Mouse (Mus musculus): ENCODE data around the gene Slc39a1.
"Not testable (repeated sequence)": the region's sequence is repeated elsewhere in the genome, so short reads cannot be mapped to it uniquely, and the experiment has no call there.

The Slc39a1 gene

GRCm38 (mm10) chr3:90231075-90231474 is 16.9 kb upstream of the Slc39a1 start:
- in situ Hi-C loops (cut with MboI; ENCODE audit: unreplicated experiment in 2 of 2) = no loop called here

DNA sequence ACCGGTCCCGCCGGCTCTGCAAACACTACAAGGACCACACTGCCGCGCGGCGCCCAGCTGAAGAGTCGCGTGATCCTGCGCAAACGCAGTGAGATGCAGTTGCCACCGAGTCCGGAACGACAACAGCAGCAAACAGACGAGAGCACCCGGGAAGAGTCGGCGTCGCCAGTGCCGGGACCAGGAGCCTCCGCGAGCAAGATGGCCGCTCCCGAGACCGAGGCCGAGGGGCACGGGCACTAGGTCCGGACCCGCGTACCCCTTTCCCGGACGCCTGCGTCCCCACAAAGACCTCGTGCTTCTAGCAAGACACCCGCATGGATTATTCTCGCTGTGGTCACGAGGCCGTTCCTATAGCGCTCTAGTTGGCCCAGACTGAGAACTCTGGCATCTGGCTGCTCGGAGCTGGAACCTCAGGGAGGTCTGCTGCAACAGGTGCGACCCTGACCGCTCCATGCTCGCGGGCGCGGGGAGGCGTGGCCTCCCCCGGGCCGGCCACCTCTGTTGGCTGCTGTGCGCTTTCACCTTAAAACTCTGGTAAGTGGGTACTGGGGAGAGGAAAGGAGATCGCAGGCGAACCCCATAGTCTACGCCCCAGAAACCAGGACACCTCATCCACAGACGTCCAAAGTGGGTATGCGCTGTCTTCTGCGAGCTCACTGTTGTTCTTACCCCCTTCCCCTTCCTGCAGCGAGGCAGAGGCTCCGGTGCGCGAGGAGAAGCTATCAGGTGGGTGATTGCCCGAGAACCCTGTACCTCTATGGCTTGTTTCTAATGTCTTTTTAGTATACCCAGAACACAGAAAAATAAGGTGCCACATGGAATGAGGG is 16.3 kb upstream of the Slc39a1 start, which contains the start of gene Jtb:
TSS of gene Jtb (plus strand) at position 91 of the 827 bp plus-strand sequence.
- in situ Hi-C loops (cut with MboI; ENCODE audit: unreplicated experiment in 2 of 2) = no loop called here

DNA sequence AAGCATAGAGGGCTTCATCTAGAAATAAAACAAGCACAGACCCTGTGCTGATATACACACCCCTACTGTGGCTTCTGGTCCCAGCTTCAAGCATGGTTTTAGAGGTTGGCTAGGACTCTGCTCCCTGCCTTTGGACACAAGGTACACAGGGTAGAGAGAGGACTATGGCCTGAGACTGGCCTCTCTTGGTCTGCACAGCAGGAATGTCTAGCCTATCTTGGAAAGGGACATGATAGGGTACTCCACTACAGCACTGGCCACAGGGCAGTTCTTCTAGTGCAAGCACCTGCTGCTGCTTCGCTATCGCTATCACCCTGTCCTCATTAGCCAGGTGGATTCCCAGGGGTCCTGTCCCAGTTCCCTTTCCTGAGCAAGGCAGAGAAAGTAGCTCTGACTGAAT is 6.7 kb upstream of the Slc39a1 start:
- in situ Hi-C loops (cut with MboI; ENCODE audit: unreplicated experiment in 2 of 2) = no loop called here

- in situ Hi-C loops (cut with MboI; ENCODE audit: unreplicated experiment in 2 of 2) = no loop called here
These were observed 6.2 kb upstream of the Slc39a1 start for GRCm38 (mm10) chr3:90241669-90242358.

DNA sequence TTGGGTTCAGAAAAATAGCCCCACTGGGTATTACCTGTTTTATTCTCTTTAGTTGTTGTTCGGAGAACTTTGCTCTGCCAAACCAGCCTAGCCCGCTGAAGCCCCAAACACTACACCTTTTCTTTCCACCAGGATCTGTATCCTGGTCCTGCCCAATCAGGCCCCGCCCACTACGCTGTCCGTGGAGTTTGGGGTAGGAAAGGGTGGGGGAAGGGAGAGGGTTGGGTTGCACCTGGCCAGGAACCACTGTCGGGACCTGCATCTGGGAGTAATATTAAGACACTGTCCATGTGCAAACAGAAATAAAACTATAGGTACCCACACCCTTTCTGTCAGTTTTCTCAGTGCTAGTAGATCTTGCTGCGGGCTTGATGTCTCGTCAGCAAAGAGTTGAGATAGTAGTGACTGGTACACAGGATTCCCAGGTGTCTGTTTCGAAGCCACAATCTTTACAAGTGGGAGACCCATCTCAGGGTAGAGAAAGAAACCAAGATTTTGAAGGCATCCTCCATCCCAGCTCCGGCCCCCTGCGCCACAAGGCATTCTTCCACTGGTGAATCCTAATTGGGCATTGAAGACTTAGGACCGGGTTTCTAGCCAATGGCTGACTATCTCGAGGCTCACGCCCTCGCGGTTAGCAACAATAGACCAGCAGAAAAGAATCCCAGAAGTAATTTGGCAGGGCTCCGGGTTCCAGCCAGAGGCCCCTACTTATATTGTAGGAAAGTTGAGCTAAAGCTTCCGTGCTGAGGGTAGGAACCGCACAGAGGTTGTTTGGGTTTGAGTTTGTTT is 4.8 kb upstream of the Slc39a1 start, which contains the start of gene Creb3l4:
TSS of gene Creb3l4 (minus strand) at position 529 of the 792 bp plus-strand sequence.
- in situ Hi-C loops (cut with MboI; ENCODE audit: unreplicated experiment in 2 of 2) = no loop called here

GRCm38 (mm10) chr3:90245406-90245805 is 2.6 kb upstream of the Slc39a1 start:
- in situ Hi-C loops (cut with MboI; ENCODE audit: unreplicated experiment in 2 of 2) = no loop called here

- in situ Hi-C loops (cut with MboI; ENCODE audit: unreplicated experiment in 2 of 2) = no loop called here
These were observed 377 bp upstream of the Slc39a1 start for GRCm38 (mm10) chr3:90247630-90247959.

GRCm38 (mm10) chr3:90248746-90249100 is 751 bp downstream of the Slc39a1 start:
- in situ Hi-C loops (cut with MboI; ENCODE audit: unreplicated experiment in 2 of 2) = no loop called here

- in situ Hi-C loops (cut with MboI; ENCODE audit: unreplicated experiment in 2 of 2) = no loop called here
These were observed 2.8 kb downstream of the Slc39a1 start for GRCm38 (mm10) chr3:90250791-90251190.

GRCm38 (mm10) chr3:90251731-90252226 is 3.8 kb downstream of the Slc39a1 start:
- in situ Hi-C loops (cut with MboI; ENCODE audit: unreplicated experiment in 2 of 2) = not testable (repeated sequence)

DNA sequence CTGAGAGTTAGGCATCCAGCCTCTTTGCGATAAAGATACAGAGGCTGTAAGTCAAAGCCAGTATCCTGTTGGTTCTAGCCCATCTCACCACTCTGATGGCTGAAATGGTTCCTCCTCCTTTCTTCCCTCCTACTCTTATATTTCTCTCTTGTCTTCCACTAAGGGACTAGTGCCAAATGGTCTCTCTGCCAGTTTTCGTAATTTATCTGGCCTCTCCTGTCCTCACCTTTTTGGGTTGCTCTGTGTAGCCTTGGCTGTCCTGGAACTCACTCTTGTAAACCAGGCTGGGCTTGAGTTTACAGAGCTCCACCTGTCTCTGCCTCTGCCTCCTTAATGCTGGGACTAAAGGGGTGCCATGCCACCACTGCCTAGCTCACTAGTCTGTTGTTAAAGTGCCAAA is 4.7 kb downstream of the Slc39a1 start:
- in situ Hi-C loops (cut with MboI; ENCODE audit: unreplicated experiment in 2 of 2) = not testable (repeated sequence)

GRCm38 (mm10) chr3:90253174-90253573 is 5.2 kb downstream of the Slc39a1 start:
- in situ Hi-C loops (cut with MboI; ENCODE audit: unreplicated experiment in 2 of 2) = not testable (repeated sequence)

DNA sequence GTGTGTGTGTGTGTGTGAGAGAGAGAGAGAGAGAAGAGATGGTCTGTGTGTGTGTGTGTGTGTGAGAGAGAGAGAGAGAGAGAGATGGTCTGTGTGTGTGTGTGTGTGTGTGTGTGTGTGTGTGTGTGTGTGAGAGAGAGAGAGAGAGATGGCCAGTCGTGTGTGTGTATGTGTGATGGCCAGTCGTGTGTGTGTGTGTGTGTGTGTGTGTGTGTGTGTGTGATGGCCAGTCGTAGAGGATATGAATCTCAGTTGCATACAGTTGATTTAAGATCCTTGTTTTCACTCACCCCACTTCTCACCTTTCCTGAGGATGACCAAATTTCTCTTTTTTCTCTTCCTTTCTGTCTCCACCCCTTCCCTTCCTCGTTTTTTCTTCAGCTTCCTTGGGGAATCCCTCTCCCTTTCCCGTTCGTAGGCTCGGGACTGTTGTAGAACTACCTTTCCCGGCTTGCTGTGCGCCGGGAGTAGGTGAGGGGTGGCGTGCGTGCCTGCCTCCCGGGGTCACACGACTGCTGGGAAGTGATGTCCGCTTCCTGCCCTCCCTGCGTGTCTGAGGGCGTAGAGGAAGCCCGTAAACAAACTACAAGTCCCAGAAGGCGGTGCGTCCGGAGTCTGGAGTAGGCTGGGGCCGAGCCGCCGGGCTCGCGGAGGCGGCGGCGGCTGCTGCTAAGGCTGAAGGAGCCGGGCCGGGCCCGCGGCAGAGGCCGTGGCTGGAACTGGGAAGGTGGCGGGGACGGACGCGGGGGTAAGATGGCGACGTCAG is 5.9 kb downstream of the Slc39a1 start, which contains the start of gene Crtc2:
TSS of gene Crtc2 (plus strand) at position 511 of the 766 bp plus-strand sequence.
- in situ Hi-C loops (cut with MboI; ENCODE audit: unreplicated experiment in 2 of 2) = no loop called here

- in situ Hi-C loops (cut with MboI; ENCODE audit: unreplicated experiment in 2 of 2) = no loop called here
These were observed 6.6 kb downstream of the Slc39a1 start for GRCm38 (mm10) chr3:90254419-90255193.

- in situ Hi-C loops (cut with MboI; ENCODE audit: unreplicated experiment in 2 of 2) = no loop called here
These were observed 7.2 kb downstream of the Slc39a1 start for GRCm38 (mm10) chr3:90255194-90255565.

GRCm38 (mm10) chr3:90255784-90256353 is 7.9 kb downstream of the Slc39a1 start:
- in situ Hi-C loops (cut with MboI; ENCODE audit: unreplicated experiment in 2 of 2) = no loop called here

GRCm38 (mm10) chr3:90256731-90257530 is 9.0 kb downstream of the Slc39a1 start:
- in situ Hi-C loops (cut with MboI; ENCODE audit: unreplicated experiment in 2 of 2) = no loop called here

DNA sequence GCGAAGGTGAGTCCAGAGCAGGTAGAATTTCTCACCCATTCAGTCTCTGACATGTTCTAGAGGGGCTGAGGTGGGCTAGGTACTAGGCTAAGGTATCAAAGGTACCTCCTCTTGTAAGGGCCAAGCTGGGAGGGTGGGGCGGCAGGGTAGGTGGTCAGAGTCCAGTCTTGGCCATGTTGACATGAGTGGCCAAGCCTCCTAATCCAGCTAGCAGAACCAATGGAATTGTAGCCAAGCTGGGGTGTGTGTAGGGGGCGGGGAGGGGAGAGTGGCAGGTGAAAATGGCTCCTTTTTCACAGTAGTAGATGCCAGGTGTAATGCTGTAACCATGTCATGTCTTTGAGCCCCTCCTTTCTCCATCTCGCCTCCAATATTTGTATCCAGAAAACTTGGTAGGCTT is 10.5 kb downstream of the Slc39a1 start:
- in situ Hi-C loops (cut with MboI; ENCODE audit: unreplicated experiment in 2 of 2) = no loop called here

All from v-Abl transformed pro-B cells (cell line).